Mouse (Mus musculus) CH12.LX (cell line): ENCODE data around the gene Eif3b. TPM values are rescaled to one million over a fixed set of nuclear protein-coding genes. Genes with fewer than 3 reads are reported as not detected.

Experiments used
- DNase-seq: peaks from one replicate; pipeline ENCODE4 v3.0.0-alpha.2; 2013; ENCODE audit errors: extremely low read depth
- H3K27ac ChIP-seq: 2 replicates; pipeline ENCODE4 v1.5.1; 2012; ENCODE audit warnings: low read depth, mild to moderate bottlenecking, control low read depth, moderate library complexity; ENCODE audit not compliant: insufficient read depth
- H3K27me3 ChIP-seq: replicated peaks from 2 replicates; pipeline ENCODE3; 2012; ENCODE audit warnings: inconsistent platforms
- H3K36me3 ChIP-seq, 2 experiments: replicated peaks in 1 of 2; 2 replicates each; pipeline versions ENCODE3 to v1.6.1; 2012; ENCODE audit warnings: inconsistent platforms in 1 of 2, low read length in 1 of 2, mild to moderate bottlenecking in 1 of 2, mixed read lengths in 1 of 2, moderate library complexity in 1 of 2; ENCODE audit not compliant: control insufficient read depth in 1 of 2, insufficient read depth in 1 of 2
- H3K4me1 ChIP-seq, 2 experiments: 2 replicates each; pipeline ENCODE4 v1.6.1; 2012; ENCODE audit warnings: inconsistent platforms in 1 of 2, moderate library complexity in 1 of 2; ENCODE audit not compliant: insufficient read depth in 2 of 2, control insufficient read depth in 1 of 2
- H3K4me2 ChIP-seq: 2 replicates; pipeline ENCODE4 v1.6.1; 2012; ENCODE audit warnings: low read depth, mild to moderate bottlenecking, control low read depth; ENCODE audit not compliant: poor library complexity, insufficient read depth, severe bottlenecking
- H3K4me3 ChIP-seq, 3 experiments: fragments of 150-350 bp in 1 of 3; sonication (generic) in 1 of 3; replicated peaks in 1 of 3; 2 replicates each; pipeline versions ENCODE3 to v1.5.1; 2011 to 2012; ENCODE audit warnings: low read depth in 2 of 3, low read length in 2 of 3, mild to moderate bottlenecking in 2 of 3, moderate library complexity in 2 of 3, control low read depth in 1 of 3, improper control_type of control experiment in 1 of 3, inconsistent platforms in 1 of 3, mixed read lengths in 1 of 3; ENCODE audit not compliant: poor library complexity in 1 of 3
- H3K79me2 ChIP-seq: replicated peaks from 2 replicates; pipeline ENCODE4 v1.6.1; 2012; ENCODE audit warnings: mild to moderate bottlenecking, moderate library complexity; ENCODE audit not compliant: control insufficient read depth, poor library complexity, insufficient read depth, severe bottlenecking; ENCODE audit errors: extremely low read depth
- H3K9ac ChIP-seq: 2 replicates; pipeline ENCODE4 v1.6.1; 2012; ENCODE audit warnings: low read depth, mild to moderate bottlenecking, control low read depth, moderate library complexity; ENCODE audit not compliant: insufficient read depth
- H3K9me3 ChIP-seq: replicated peaks from 2 replicates; pipeline ENCODE3; 2012; ENCODE audit warnings: low read length, inconsistent platforms, mixed read lengths
- BHLHE40 ChIP-seq: IDR thresholded peaks from 2 replicates; pipeline ENCODE4 v1.6.1; 2011; ENCODE audit warnings: mild to moderate bottlenecking, low read depth, low read length, improper control_type of control experiment
- CHD1 ChIP-seq: IDR thresholded peaks from 2 replicates; pipeline ENCODE4 v1.6.1; 2012; ENCODE audit warnings: low read depth, low read length, improper control_type of control experiment, inconsistent platforms
- CTCF ChIP-seq, 2 experiments: IDR thresholded peaks in 1 of 2; conservative IDR thresholded peaks in 1 of 2; 2 replicates each; pipeline ENCODE4 v1.5.1; 2011 to 2012; ENCODE audit warnings: low read depth in 2 of 2, low read length in 2 of 2, improper control_type of control experiment in 1 of 2, inconsistent platforms in 1 of 2, mild to moderate bottlenecking in 1 of 2, moderate library complexity in 1 of 2
- E2F4 ChIP-seq: IDR thresholded peaks from 2 replicates; pipeline ENCODE4 v1.6.1; 2011; ENCODE audit warnings: low read depth, low read length, improper control_type of control experiment; ENCODE audit not compliant: insufficient replicate concordance
- GABPA ChIP-seq: IDR thresholded peaks from 2 replicates; pipeline ENCODE4 v1.6.1; 2012; ENCODE audit warnings: low read depth, low read length, improper control_type of control experiment, inconsistent platforms; ENCODE audit not compliant: insufficient replicate concordance
- IRF4 ChIP-seq: IDR thresholded peaks from 2 replicates; pipeline ENCODE4 v1.6.1; 2014; ENCODE audit warnings: low read depth, mild to moderate bottlenecking, inconsistent platforms, low read length, improper control_type of control experiment
- JUND ChIP-seq: conservative IDR thresholded peaks from 2 replicates; pipeline ENCODE4 v1.6.1; 2011; ENCODE audit warnings: low read depth, low read length, improper control_type of control experiment
- KAT2A ChIP-seq: IDR thresholded peaks from 2 replicates; pipeline ENCODE4 v1.6.1; 2012; ENCODE audit warnings: low read length, improper control_type of control experiment, inconsistent platforms; ENCODE audit not compliant: insufficient replicate concordance
- MAFK ChIP-seq: IDR thresholded peaks from 2 replicates; pipeline ENCODE4 v1.6.1; 2011; ENCODE audit warnings: low read length, improper control_type of control experiment; ENCODE audit not compliant: insufficient replicate concordance
- MAX ChIP-seq: IDR thresholded peaks from 2 replicates; pipeline ENCODE4 v1.6.1; 2011; ENCODE audit warnings: low read length, improper control_type of control experiment
- MEF2A ChIP-seq: IDR thresholded peaks from 2 replicates; pipeline ENCODE4 v1.6.1; 2014; ENCODE audit warnings: low read depth, mild to moderate bottlenecking, inconsistent platforms, low read length, improper control_type of control experiment, borderline replicate concordance
- MXI1 ChIP-seq: IDR thresholded peaks from 2 replicates; pipeline ENCODE4 v1.6.1; 2011; ENCODE audit warnings: mild to moderate bottlenecking, low read depth, low read length, improper control_type of control experiment
- NELFE ChIP-seq: IDR thresholded peaks from 2 replicates; pipeline ENCODE4 v1.6.1; 2011; ENCODE audit warnings: low read depth, low read length, improper control_type of control experiment
- SIN3A ChIP-seq: IDR thresholded peaks from 2 replicates; pipeline ENCODE4 v1.6.1; 2012; ENCODE audit warnings: low read length, improper control_type of control experiment, inconsistent platforms
- USF1 ChIP-seq: IDR thresholded peaks from 2 replicates; pipeline ENCODE4 v1.6.1; 2014; ENCODE audit warnings: low read depth, mild to moderate bottlenecking, inconsistent platforms, low read length, improper control_type of control experiment
- USF2 ChIP-seq: conservative IDR thresholded peaks from 2 replicates; pipeline ENCODE4 v1.6.1; 2011; ENCODE audit warnings: low read depth, low read length, improper control_type of control experiment
- ZC3H11A ChIP-seq: IDR thresholded peaks from 2 replicates; pipeline ENCODE4 v1.6.1; 2012; ENCODE audit warnings: low read depth, mild to moderate bottlenecking, inconsistent platforms, low read length, improper control_type of control experiment
- ZMIZ1 ChIP-seq: IDR thresholded peaks from 2 replicates; pipeline ENCODE4 v1.6.1; 2012; ENCODE audit warnings: low read depth, mild to moderate bottlenecking, inconsistent platforms, low read length, improper control_type of control experiment
- dilution Hi-C: fragments of 300-500 bp; cut with MboI; formaldehyde crosslinking; loops from 2 replicates; pipeline ENCODE4 v1.14.3; 2020; ENCODE audit warnings: low sequenced_read_pairs; ENCODE audit not compliant: extremely low pct_unique_long_range_greater_than_20kb, extremely low pct_ligation_motif_present
- in situ Hi-C: fragments of 300-500 bp; cut with MboI; formaldehyde crosslinking; loops from 3 replicates; pipeline ENCODE4 v1.14.3; 2019; ENCODE audit warnings: low sequenced_read_pairs, low pct_ligation_motif_present, low pct_unique_long_range_greater_than_20kb, mixed read lengths
- polyA plus RNA-seq: library from polyadenylated mRNA; unstranded; fragments of >175 nt; gene quantifications from 2 replicates; pipeline ENCODE4 v1.2.1, GENCODE M21; 2012; ENCODE audit warnings: low read depth; ENCODE audit not compliant: insufficient read length
- total RNA-seq, 2 experiments: library from RNA; depleted of rRNA; stranded (reverse); fragments of 300-350 nt in 1 of 2; fragments of >200 nt in 1 of 2; gene quantifications; 2 replicates each; pipeline ENCODE4 v1.2.3; 2012 to 2014

The Eif3b gene
- total and polyA plus RNA-seq, 3 experiments = 79.5 to 521 (median 218) TPM

DNA sequence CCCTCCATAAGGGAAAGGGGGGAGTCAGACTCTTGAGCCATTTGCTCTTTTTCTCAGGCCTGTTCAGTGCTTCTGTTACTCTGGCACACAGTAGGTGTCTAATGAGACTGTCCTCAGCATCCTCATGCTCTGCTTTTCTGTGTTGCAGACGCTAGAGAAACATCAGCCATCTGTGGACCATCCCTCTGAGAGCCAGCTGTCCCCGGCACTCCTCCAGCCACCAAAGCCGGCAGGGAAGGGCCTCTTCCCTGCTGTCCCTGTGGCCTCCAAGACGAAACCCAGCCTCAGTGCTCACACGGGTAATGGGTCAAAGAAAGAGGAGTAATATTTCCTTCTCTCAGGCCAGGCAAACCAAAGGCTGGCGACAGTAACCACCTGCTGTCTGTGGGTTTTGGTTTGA is 72.0 kb downstream of the Eif3b start:
- dilution Hi-C loops (no loop called here), in situ Hi-C loops (no loop called here)
- H3K4me3 ChIP-seq = no peak overlapping the region
- H3K4me2 ChIP-seq = no peak overlapping the region
- no peak overlapping the region for H3K27ac ChIP-seq
- H3K9me3 ChIP-seq = no peaks in the 10 kb centered on the region
- no peak for DNase-seq
- H3K4me1 ChIP-seq = no peaks in the 10 kb centered on the region
- peaks cover 4% of the 10 kb centered on the region for H3K27me3 ChIP-seq
- H3K79me2 ChIP-seq = no peaks in the 10 kb centered on the region
- H3K9ac ChIP-seq = no peak overlapping the region
- TF ChIP-seq USF1 (no peak), MAFK (no peak), BHLHE40 (no peak), MAX (no peak)
- no peaks in the 10 kb centered on the region for H3K36me3 ChIP-seq

DNA sequence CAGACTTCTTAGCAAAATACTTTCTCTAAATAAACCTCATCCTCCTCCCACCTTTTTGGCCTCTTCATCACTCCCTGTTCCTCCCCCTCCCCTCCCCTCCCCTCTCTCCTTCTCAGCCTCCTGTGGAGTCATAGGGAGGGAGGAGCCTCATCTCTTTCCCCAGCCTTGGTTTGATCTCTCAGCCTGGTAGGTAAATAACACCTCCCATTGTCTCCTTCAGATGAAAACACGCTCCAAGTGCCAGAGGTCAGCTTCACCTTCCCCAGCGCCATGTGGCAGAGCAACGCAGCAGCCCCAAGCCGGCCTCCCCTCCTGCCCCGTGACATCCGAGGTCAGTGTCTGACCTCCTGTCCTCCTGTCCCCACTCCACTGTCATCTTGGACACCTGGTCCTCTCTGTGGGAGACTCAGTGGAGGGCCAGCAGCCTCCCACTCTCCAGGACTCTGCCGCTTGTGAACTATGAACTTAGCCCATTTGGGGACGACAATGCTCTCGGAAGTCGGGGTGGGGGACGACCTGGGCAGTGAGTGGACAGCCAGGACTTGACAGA is 73.6 kb downstream of the Eif3b start:
- TF ChIP-seq MEF2A (no peak), JUND (no peak), MAFK (no peak), CHD1 (no peak), MXI1 (no peak), KAT2A (no peak), IRF4 (no peak), MAX (no peak), E2F4 (no peak), CTCF (conservative IDR thresholded peaks at IDR 0.05 in 1 of 2, IDR thresholded peaks at IDR 0.05 in 1 of 2; ENCODE audit: low read depth in 2 of 2, low read length in 2 of 2) (no peak), ZC3H11A (no peak), USF2 (no peak), SIN3A (no peak), NELFE (no peak), ZMIZ1 (no peak), GABPA (no peak)
- H3K79me2 ChIP-seq = no peaks in the 10 kb centered on the region
- no peak overlapping the region for H3K4me3 ChIP-seq
- H3K9me3 ChIP-seq = no peaks in the 10 kb centered on the region
- no peaks in the 10 kb centered on the region for H3K4me1 ChIP-seq
- DNase-seq = no peak
- in situ Hi-C loops (no loop called here), dilution Hi-C loops (no loop called here)
- peaks cover 4% of the 10 kb centered on the region for H3K27me3 ChIP-seq
- no peak overlapping the region for H3K9ac ChIP-seq
- H3K4me2 ChIP-seq = no peak overlapping the region
- no peaks in the 10 kb centered on the region for H3K36me3 ChIP-seq
- H3K27ac ChIP-seq = no peak overlapping the region

Other genes with a start within 250 kb of the Eif3b start
- 28.9 and 35.8 TPM in 2 replicates for gene Mad1l1, start 97.8 kb upstream of the Eif3b start, total RNA-seq (2012; rRNA removed)
- 24.8 and 28.0 TPM in 2 replicates for gene Mad1l1, start 97.8 kb upstream of the Eif3b start, total RNA-seq (2014; rRNA removed)
- 45.6 and 53.5 TPM in 2 replicates for gene Mad1l1, start 97.8 kb upstream of the Eif3b start, polyA plus RNA-seq
- gene Nudt1, start 97.7 kb upstream of the Eif3b start, total RNA-seq (2012; rRNA removed) = 69.4 and 90.1 TPM in 2 replicates
- gene Nudt1, start 97.7 kb upstream of the Eif3b start, total RNA-seq (2014; rRNA removed) = 73.7 and 74.6 TPM in 2 replicates
- gene Nudt1, start 97.7 kb upstream of the Eif3b start, polyA plus RNA-seq = 75.2 and 80.5 TPM in 2 replicates
- 11.2 and 12.8 TPM in 2 replicates for gene Mrm2, start 87.4 kb upstream of the Eif3b start, total RNA-seq (2012; rRNA removed)
- gene Mrm2, start 87.4 kb upstream of the Eif3b start, total RNA-seq (2014; rRNA removed) = 14.6 and 17.3 TPM in 2 replicates
- gene Mrm2, start 87.4 kb upstream of the Eif3b start, polyA plus RNA-seq = 13.6 and 16.3 TPM in 2 replicates
- gene Snx8, start 30.1 kb upstream of the Eif3b start, total RNA-seq (2012; rRNA removed) = 20.8 and 26.0 TPM in 2 replicates
- 33.0 and 34.6 TPM in 2 replicates for gene Snx8, start 30.1 kb upstream of the Eif3b start, total RNA-seq (2014; rRNA removed)
- 42.2 and 42.4 TPM in 2 replicates for gene Snx8, start 30.1 kb upstream of the Eif3b start, polyA plus RNA-seq
- gene Gm4869, start 26.3 kb downstream of the Eif3b start, total RNA-seq (2012; rRNA removed) = not detected in 2 replicates
- gene Gm4869, start 26.3 kb downstream of the Eif3b start, total RNA-seq (2014; rRNA removed) = 0.09 TPM in 1 of 2 replicates, not detected in the other
- gene Gm4869, start 26.3 kb downstream of the Eif3b start, polyA plus RNA-seq = 0.11 TPM in 1 of 2 replicates, not detected in the other
- gene Chst12, start 86.2 kb downstream of the Eif3b start, total RNA-seq (2012; rRNA removed) = 7.6 and 7.8 TPM in 2 replicates
- gene Chst12, start 86.2 kb downstream of the Eif3b start, total RNA-seq (2014; rRNA removed) = 2.3 and 3.1 TPM in 2 replicates
- 17.0 and 18.1 TPM in 2 replicates for gene Chst12, start 86.2 kb downstream of the Eif3b start, polyA plus RNA-seq
- gene Grifin, start 145.7 kb downstream of the Eif3b start, total RNA-seq (2012; rRNA removed) = not detected in 2 replicates
- not detected in 2 replicates for gene Grifin, start 145.7 kb downstream of the Eif3b start, total RNA-seq (2014; rRNA removed)
- not detected in 2 replicates for gene Grifin, start 145.7 kb downstream of the Eif3b start, polyA plus RNA-seq
- gene Lfng, start 188.0 kb downstream of the Eif3b start, total RNA-seq (2012; rRNA removed) = not detected in 2 replicates
- gene Lfng, start 188.0 kb downstream of the Eif3b start, total RNA-seq (2014; rRNA removed) = not detected in 2 replicates
- not detected in 2 replicates for gene Lfng, start 188.0 kb downstream of the Eif3b start, polyA plus RNA-seq
- gene Ttyh3, start 229.7 kb downstream of the Eif3b start, total RNA-seq (2012; rRNA removed) = 1.4 TPM in 2 replicates
- 0.22 and 0.31 TPM in 2 replicates for gene Ttyh3, start 229.7 kb downstream of the Eif3b start, total RNA-seq (2014; rRNA removed)
- 5.0 and 6.3 TPM in 2 replicates for gene Ttyh3, start 229.7 kb downstream of the Eif3b start, polyA plus RNA-seq